Comparison of ENCODE assay signal across 9 mouse cellular contexts in the genomic region with DNA sequence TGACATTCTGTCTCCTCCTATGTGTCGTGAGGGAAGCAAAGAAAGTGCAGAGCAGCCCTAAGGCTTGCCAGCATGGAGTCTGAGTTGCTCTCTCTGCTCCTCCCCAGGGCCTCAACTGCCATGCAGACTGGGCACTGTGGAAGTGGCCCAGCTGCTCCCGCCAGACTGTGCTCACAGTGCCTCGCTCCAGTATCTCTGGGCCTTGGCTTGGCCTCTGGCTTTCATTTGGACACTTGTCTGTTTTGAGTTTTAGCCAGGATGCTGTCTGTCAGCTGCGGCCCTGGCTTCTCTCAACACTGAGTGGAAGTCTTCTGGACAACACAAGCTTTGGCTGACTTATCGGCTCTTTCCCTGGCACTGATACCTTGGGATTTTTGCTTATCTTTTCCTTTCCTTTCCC. TPM values are rescaled to one million over a fixed set of nuclear protein-coding genes. Genes with fewer than 3 reads are reported as not detected.
A peak's percentile ranks its signal among the peaks of the same experiment; 100 is the strongest.
DNase-seq lines count a peak whose midpoint lies in the region; ATAC-seq lines count a peak whose summit lies in the region.
"Had no signal": no experiment of that assay in that cellular context is flagged by ENCODE, and none has a peak within 500 bp of the region (broad histone marks: within the 10 kb centered on the region; RNA-seq: fewer than 3 reads in every experiment).

No protein-coding gene starts in this region.

- ATAC-seq in hindbrain, embryonic 12.5 days (ENCODE audit: low FRiP score) = 0 out of 2 replicates have a peak, but pooled peaks have one; percentile 48
- ATAC-seq in hindbrain, embryonic 16.5 days = peak; percentile 78
- ATAC-seq in forebrain, embryonic 11.5 days (replicated peaks; ENCODE audit: low FRiP score) = no peak
- no peak for ATAC-seq in forebrain, embryonic 15.5 days (replicated peaks)

- DNase-seq in hindbrain, embryonic 10.5 days (ENCODE audit: low spot score) = no peak
- peak; percentile 74 for DNase-seq in cerebellum, adult 11-12 months
- peak; percentile 77 to 89 for DNase-seq in heart, adult 18-20 months
- DNase-seq in forebrain, embryonic 11.5 days (ENCODE audit: low spot score) = no peak
- DNase-seq in layer of hippocampus, postnatal 25 days (ENCODE audit: extremely low spot score in 1 of 2, low spot score in 1 of 2) = no peak

- H3K4me1 ChIP-seq in hindbrain, embryonic 12.5 days = no peaks in the 10 kb centered on the region
- no peaks in the 10 kb centered on the region for H3K4me1 ChIP-seq in hindbrain, embryonic 10.5 days (replicated peaks)
- peaks cover 3% of the 10 kb centered on the region; the same call in 1 of the 2 replicates for H3K4me1 ChIP-seq in hindbrain, embryonic 16.5 days (ENCODE audit: control insufficient read depth, insufficient read depth, low read depth, low read length)
- H3K4me1 ChIP-seq in forebrain, embryonic 11.5 days (replicated peaks; ENCODE audit: control insufficient read depth, insufficient read depth, low read length) = no peaks in the 10 kb centered on the region
- peaks cover 6% of the 10 kb centered on the region; the same call in 1 of the 2 replicates for H3K4me1 ChIP-seq in forebrain, embryonic 15.5 days
- H3K4me1 ChIP-seq: embryonic facial prominence, embryonic 12.5 days had no signal

- no peak overlapping the region for H3K27ac ChIP-seq in hindbrain, embryonic 12.5 days
- no peak overlapping the region for H3K27ac ChIP-seq in hindbrain, embryonic 10.5 days
- H3K27ac ChIP-seq in hindbrain, embryonic 16.5 days (ENCODE audit: low read depth, low read length) = no peak overlapping the region; the same call in 1 of the 2 replicates
- no peak overlapping the region for H3K27ac ChIP-seq in forebrain, embryonic 11.5 days (ENCODE audit: low read depth, low read length)
- no peak overlapping the region for H3K27ac ChIP-seq in forebrain, embryonic 15.5 days (replicated peaks)
- H3K27ac ChIP-seq: embryonic facial prominence, embryonic 12.5 days had no signal

- no peak overlapping the region for H3K4me2 ChIP-seq in hindbrain, embryonic 12.5 days (replicated peaks)
- H3K4me2 ChIP-seq in hindbrain, embryonic 16.5 days (ENCODE audit: low read length) = no peak overlapping the region
- H3K4me2 ChIP-seq in forebrain, embryonic 11.5 days (ENCODE audit: low read depth, low read length, severe bottlenecking) = no peak overlapping the region
- H3K4me2 ChIP-seq in forebrain, embryonic 15.5 days (replicated peaks) = no peak overlapping the region
- H3K4me2 ChIP-seq: embryonic facial prominence, embryonic 12.5 days had no signal

- no peak overlapping the region for H3K4me3 ChIP-seq in hindbrain, embryonic 12.5 days
- no peak overlapping the region for H3K4me3 ChIP-seq in hindbrain, embryonic 10.5 days
- H3K4me3 ChIP-seq in hindbrain, embryonic 16.5 days (ENCODE audit: low read length) = no peak overlapping the region
- no peak overlapping the region for H3K4me3 ChIP-seq in forebrain, embryonic 11.5 days (ENCODE audit: low read depth, low read length)
- H3K4me3 ChIP-seq in forebrain, embryonic 15.5 days = no peak overlapping the region
- H3K4me3 ChIP-seq: embryonic facial prominence, embryonic 12.5 days had no signal

- H3K9me3 ChIP-seq in hindbrain, embryonic 12.5 days (replicated peaks) = no peaks in the 10 kb centered on the region
- no peaks in the 10 kb centered on the region for H3K9me3 ChIP-seq in hindbrain, embryonic 10.5 days
- no peaks in the 10 kb centered on the region for H3K9me3 ChIP-seq in hindbrain, embryonic 16.5 days (ENCODE audit: control insufficient read depth, low read length)
- H3K9me3 ChIP-seq in forebrain, embryonic 11.5 days (ENCODE audit: control insufficient read depth, low read length) = no peaks in the 10 kb centered on the region
- no peaks in the 10 kb centered on the region for H3K9me3 ChIP-seq in forebrain, embryonic 15.5 days
- H3K9me3 ChIP-seq: embryonic facial prominence, embryonic 12.5 days had no signal

- WGBS in hindbrain, embryonic 12.5 days = 63% methylated on average over 5 of the region's 5 CpGs
- 75% methylated on average over 5 of the region's 5 CpGs for WGBS in hindbrain, embryonic 10.5 days
- 58% methylated on average over 5 of the region's 5 CpGs for WGBS in hindbrain, embryonic 16.5 days
- 87% methylated on average over 5 of the region's 5 CpGs for WGBS in forebrain, embryonic 11.5 days
- 73% methylated on average over 5 of the region's 5 CpGs for WGBS in forebrain, embryonic 15.5 days

- no peak overlapping the region for H3K9ac ChIP-seq in hindbrain, embryonic 12.5 days
- no peak overlapping the region for H3K9ac ChIP-seq in hindbrain, embryonic 16.5 days (ENCODE audit: low read depth, low read length)
- H3K9ac ChIP-seq in forebrain, embryonic 11.5 days (ENCODE audit: low read length) = no peak overlapping the region
- H3K9ac ChIP-seq in forebrain, embryonic 15.5 days (replicated peaks) = no peak overlapping the region
- H3K9ac ChIP-seq: embryonic facial prominence, embryonic 12.5 days had no signal

- no peaks in the 10 kb centered on the region for H3K27me3 ChIP-seq in hindbrain, embryonic 12.5 days
- no peaks in the 10 kb centered on the region for H3K27me3 ChIP-seq in hindbrain, embryonic 10.5 days (ENCODE audit: insufficient read depth, poor library complexity, severe bottlenecking)
- H3K27me3 ChIP-seq in hindbrain, embryonic 16.5 days (replicated peaks; ENCODE audit: control insufficient read depth, insufficient read depth, low read length) = no peaks in the 10 kb centered on the region
- no peaks in the 10 kb centered on the region for H3K27me3 ChIP-seq in forebrain, embryonic 11.5 days (ENCODE audit: control insufficient read depth, insufficient read depth, low read length)
- no peaks in the 10 kb centered on the region for H3K27me3 ChIP-seq in forebrain, embryonic 15.5 days
- H3K27me3 ChIP-seq: embryonic facial prominence, embryonic 12.5 days had no signal

- H3K36me3 ChIP-seq in hindbrain, embryonic 12.5 days = no peaks in the 10 kb centered on the region
- H3K36me3 ChIP-seq in hindbrain, embryonic 10.5 days = no peaks in the 10 kb centered on the region
- H3K36me3 ChIP-seq in hindbrain, embryonic 16.5 days (ENCODE audit: control insufficient read depth, insufficient read depth, low read length) = no peaks in the 10 kb centered on the region
- H3K36me3 ChIP-seq in forebrain, embryonic 11.5 days (ENCODE audit: control insufficient read depth, insufficient read depth, low read length) = no peaks in the 10 kb centered on the region
- no peaks in the 10 kb centered on the region for H3K36me3 ChIP-seq in forebrain, embryonic 15.5 days
- H3K36me3 ChIP-seq: embryonic facial prominence, embryonic 12.5 days had no signal

RNA-seq across cellular contexts. Expression of gene Ppp1r14c, which starts 49.0 kb away (rescaled TPM):
- polyA plus RNA-seq in hindbrain, embryonic 12.5 days (2016; fragmentation: Nextera tagmentation; extraction: Ambion mirVana) = 20.0 and 21.4 TPM in 2 replicates
- 3.5 and 6.0 TPM in 2 replicates for polyA plus RNA-seq in hindbrain, embryonic 10.5 days (2016; fragmentation: Nextera tagmentation; extraction: Ambion mirVana)
- 100 to 1,000 TPM; 139 to 191 TPM for total RNA-seq in heart, adult 18-20 months (2021)
- 75.9 and 87.1 TPM in 2 replicates for polyA plus RNA-seq in hindbrain, embryonic 16.5 days (2015; fragmentation: Nextera tagmentation; extraction: Ambion mirVana)
- polyA plus RNA-seq in forebrain, embryonic 11.5 days (2014; fragmentation: Nextera tagmentation; extraction: Ambion mirVana) = 2.0 and 2.4 TPM in 2 replicates
- 63.0 and 64.4 TPM in 2 replicates for polyA plus RNA-seq in forebrain, embryonic 15.5 days (2015; fragmentation: Nextera tagmentation; extraction: Ambion mirVana)
- 10 to 100 TPM; 28.4 to 32.0 TPM for total RNA-seq in layer of hippocampus, postnatal 25 days (2021)

Comparison
In these comparisons a context has a peak if more than half of its experiments do, and no peak if none do; other contexts are left out.
1. ATAC-seq: peak in hindbrain, embryonic 12.5 days (single experiment) and hindbrain, embryonic 16.5 days (single experiment); none in forebrain, embryonic 11.5 days (single experiment) and forebrain, embryonic 15.5 days (single experiment).
2. DNase-seq: peak in cerebellum, adult 11-12 months (single experiment) and heart, adult 18-20 months (2 of 2); none in hindbrain, embryonic 10.5 days (single experiment), forebrain, embryonic 11.5 days (single experiment) and layer of hippocampus, postnatal 25 days (0 of 2).